Mouse (Mus musculus) bone marrow, adult 2 months (tissue): ENCODE data around the gene Asgr2. TPM values are rescaled to one million over a fixed set of nuclear protein-coding genes. Genes with fewer than 3 reads are reported as not detected.
"Not testable (repeated sequence)": the region's sequence is repeated elsewhere in the genome, so short reads cannot be mapped to it uniquely, and the experiment has no call there.

Experiments
- H3K27ac ChIP-seq: fragments of 200-500 bp; 2 replicates; pipeline ENCODE4 v1.5.1; 2012; ENCODE audit warnings: low read depth, mild to moderate bottlenecking, control low read depth, inconsistent platforms, low read length; ENCODE audit not compliant: control insufficient read depth, poor library complexity, insufficient read depth
- H3K4me1 ChIP-seq: fragments of 200-500 bp; 2 replicates; pipeline ENCODE4 v1.6.1; 2011; ENCODE audit warnings: low read length; ENCODE audit not compliant: control insufficient read depth, insufficient read depth
- H3K4me3 ChIP-seq: fragments of 200-500 bp; replicated peaks from 2 replicates; pipeline ENCODE3; 2011; ENCODE audit warnings: mild to moderate bottlenecking, low read depth, low read length, control low read depth; ENCODE audit not compliant: control insufficient read depth
- CTCF ChIP-seq: fragments of 200-500 bp; IDR thresholded peaks from 2 replicates; pipeline ENCODE4 v1.5.1; 2011; ENCODE audit warnings: low read length, control low read depth; ENCODE audit not compliant: control insufficient read depth, insufficient read depth
- POLR2A ChIP-seq: fragments of 200-500 bp; IDR thresholded peaks from 2 replicates; pipeline ENCODE4 v1.6.1; 2011; ENCODE audit warnings: low read depth, mild to moderate bottlenecking, control low read depth, low read length, borderline replicate concordance; ENCODE audit not compliant: control insufficient read depth
- WGBS: fragments of 180-500 bp; shearing (Covaris S2); methylation state at CpG from one replicate; pipeline ENCODE4 v1.1.7; 2018; 5-methylcytosine and 5-hydroxymethylcytosine counted together
- polyA plus RNA-seq: library from polyadenylated mRNA; stranded (reverse); fragments of >200 nt; gene quantifications from 2 replicates; pipeline ENCODE4 v1.2.4, GENCODE M21; 2011; ENCODE audit warnings: low replicate concordance; ENCODE audit not compliant: missing spikeins, insufficient read depth, insufficient read length

Asgr2 gene
- polyA plus RNA-seq, 1 experiment = 5.1 TPM

GRCm38 (mm10) chr11:70103701-70104315 is 11.4 kb downstream of the Asgr2 start:
- Histone ChIP-seq H3K4me3 (no peak overlapping the region), H3K27ac (no peak overlapping the region), H3K4me1 (no peaks in the 10 kb centered on the region)
- no peak for TF ChIP-seq POLR2A
- TF ChIP-seq CTCF = no peak
- WGBS = 88% methylated on average over 14 of the region's 14 CpGs

GRCm38 (mm10) chr11:70107085-70107484 is 14.6 kb downstream of the Asgr2 start:
- WGBS = 76% methylated on average over 8 of the region's 8 CpGs

GRCm38 (mm10) chr11:70110146-70110545 is 17.7 kb downstream of the Asgr2 start:
- TF ChIP-seq CTCF (peak; percentile 87), POLR2A (no peak)
- H3K27ac ChIP-seq = no peak overlapping the region
- 60% methylated on average over 3 of the region's 3 CpGs for WGBS
- no peak overlapping the region for H3K4me3 ChIP-seq
- no peaks in the 10 kb centered on the region; the same call in 1 of the 2 replicates for H3K4me1 ChIP-seq

More at GRCm38 (mm10) chr11:70107085-70107484, 14.6 kb downstream of the Asgr2 start:
- Histone ChIP-seq H3K4me3 (no peak overlapping the region), H3K27ac (no peak overlapping the region), H3K4me1 (no peaks in the 10 kb centered on the region)
- no peak for TF ChIP-seq CTCF
- no peak for TF ChIP-seq POLR2A

- H3K4me3 ChIP-seq = no peak overlapping the region
- TF ChIP-seq POLR2A (no peak), CTCF (no peak)
- WGBS = 20% methylated on average over 4 of the region's 4 CpGs
- H3K27ac ChIP-seq = no peak overlapping the region
- H3K4me1 ChIP-seq = no peaks in the 10 kb centered on the region; the same call in 1 of the 2 replicates
Observed at GRCm38 (mm10) chr11:70114562-70114961, 22.1 kb downstream of the Asgr2 start.

GRCm38 (mm10) chr11:70115901-70116300 is 23.5 kb downstream of the Asgr2 start:
- WGBS = 90% methylated on average over 3 of the region's 3 CpGs
- Histone ChIP-seq H3K4me1 (no peaks in the 10 kb centered on the region; the same call in 1 of the 2 replicates), H3K27ac (no peak overlapping the region), H3K4me3 (no peak overlapping the region)
- TF ChIP-seq POLR2A = no peak
- no peak for TF ChIP-seq CTCF

- Histone ChIP-seq H3K27ac (peak within 1 kb of the TSS; percentile 33; the same call in 1 of the 2 replicates), H3K4me3 (no peak within 1 kb of the TSS), H3K4me1 (peaks cover 9% of the 10 kb centered on the region)
- 16% methylated on average over 9 of the region's 9 CpGs for WGBS
- TF ChIP-seq POLR2A (no peak), CTCF (no peak)
Observed at GRCm38 (mm10) chr11:70129926-70130379, 37.5 kb downstream of the Asgr2 start, which contains the start of gene Mgl2. Gene Mgl2, plus strand, starts transcription at chr11:70130329.

GRCm38 (mm10) chr11:70135001-70135400 is 42.6 kb downstream of the Asgr2 start:
- 60% methylated on average over 3 of the region's 3 CpGs for WGBS
- not testable (repeated sequence) for H3K27ac ChIP-seq, H3K4me1 ChIP-seq, H3K4me3 ChIP-seq

- not testable (repeated sequence) for H3K4me1 ChIP-seq, H3K27ac ChIP-seq, H3K4me3 ChIP-seq
- WGBS = 77% methylated on average over 8 of the region's 8 CpGs
Observed at GRCm38 (mm10) chr11:70135925-70136324, 43.5 kb downstream of the Asgr2 start.

GRCm38 (mm10) chr11:70139171-70139570 is 46.7 kb downstream of the Asgr2 start:
- WGBS = 87% methylated on average over 10 of the region's 10 CpGs
- Histone ChIP-seq H3K4me1 (peaks cover 5% of the 10 kb centered on the region), H3K4me3 (no peak overlapping the region), H3K27ac (no peak overlapping the region)
- TF ChIP-seq POLR2A (no peak), CTCF (no peak)
